Mouse (Mus musculus) intestine, embryonic 14.5 days (tissue): ENCODE results near the gene Bgn. TPM values are rescaled to one million over a fixed set of nuclear protein-coding genes. Genes with fewer than 3 reads are reported as not detected.
"Not testable (repeated sequence)": the region's sequence is repeated elsewhere in the genome, so short reads cannot be mapped to it uniquely, and the experiment has no call there.

Experiments
- ATAC-seq: fragments of 200-750 bp; cut with Nextera tagmentation; replicated peaks from 2 replicates; pipeline ENCODE4 v1.8.0; 2017; ENCODE audit warnings: low read depth, moderate number of reproducible peaks, moderate TSS enrichment, moderate library complexity; ENCODE audit not compliant: low FRiP score, low TSS enrichment
- DNase-seq: peaks from one replicate; pipeline ENCODE4 v3.0.0-alpha.2; 2018; ENCODE audit warnings: low spot score
- H3K27ac ChIP-seq: fragments of 300-500 bp; sonication (generic); 2 replicates; pipeline ENCODE4 v1.5.1; 2014; ENCODE audit warnings: low read depth, mild to moderate bottlenecking, control low read depth
- H3K27me3 ChIP-seq: fragments of 300-500 bp; sonication (generic); replicated peaks from 2 replicates; pipeline ENCODE4 v1.6.1; 2014; ENCODE audit warnings: low read length, control low read depth; ENCODE audit not compliant: control insufficient read depth, insufficient read depth
- H3K36me3 ChIP-seq: fragments of 300-500 bp; sonication (generic); 2 replicates; pipeline ENCODE4 v1.6.1; 2014; ENCODE audit warnings: low read length, control low read depth; ENCODE audit not compliant: control insufficient read depth, insufficient read depth
- H3K4me1 ChIP-seq: fragments of 300-500 bp; sonication (generic); replicated peaks from 2 replicates; pipeline ENCODE4 v1.6.1; 2014; ENCODE audit warnings: low read length, control low read depth, mixed read lengths; ENCODE audit not compliant: control insufficient read depth, insufficient read depth
- H3K4me2 ChIP-seq: fragments of 300-500 bp; sonication (generic); 2 replicates; pipeline ENCODE4 v1.6.1; 2014; ENCODE audit warnings: low read length
- H3K4me3 ChIP-seq: fragments of 300-500 bp; sonication (generic); 2 replicates; pipeline ENCODE4 v1.5.1; 2014; ENCODE audit warnings: low read depth, low read length, control low read depth, mixed read lengths
- H3K9ac ChIP-seq: fragments of 300-500 bp; sonication (generic); 2 replicates; pipeline ENCODE4 v1.6.1; 2014; ENCODE audit warnings: mild to moderate bottlenecking, low read length
- H3K9me3 ChIP-seq: fragments of 300-500 bp; sonication (generic); 2 replicates; pipeline ENCODE4 v1.6.1; 2016; ENCODE audit warnings: low read length, control low read depth; ENCODE audit not compliant: control insufficient read depth
- WGBS: fragments of 180-500 bp; shearing (Covaris S2); extraction: QIAGEN DNeasy Blood & Tissue Kit; methylation state at CpG from one replicate; pipeline ENCODE4 v1.1.7; 2014; 5-methylcytosine and 5-hydroxymethylcytosine counted together
- polyA plus RNA-seq: library from polyadenylated mRNA; unstranded; fragments of >200 nt; fragmentation: Nextera tagmentation; extraction: Ambion mirVana; gene quantifications from 2 replicates; pipeline ENCODE4 v1.2.1, GENCODE M21; 2014

The Bgn gene
- polyA plus RNA-seq, 1 experiment from 2014 or later, result 58.1 TPM

DNA sequence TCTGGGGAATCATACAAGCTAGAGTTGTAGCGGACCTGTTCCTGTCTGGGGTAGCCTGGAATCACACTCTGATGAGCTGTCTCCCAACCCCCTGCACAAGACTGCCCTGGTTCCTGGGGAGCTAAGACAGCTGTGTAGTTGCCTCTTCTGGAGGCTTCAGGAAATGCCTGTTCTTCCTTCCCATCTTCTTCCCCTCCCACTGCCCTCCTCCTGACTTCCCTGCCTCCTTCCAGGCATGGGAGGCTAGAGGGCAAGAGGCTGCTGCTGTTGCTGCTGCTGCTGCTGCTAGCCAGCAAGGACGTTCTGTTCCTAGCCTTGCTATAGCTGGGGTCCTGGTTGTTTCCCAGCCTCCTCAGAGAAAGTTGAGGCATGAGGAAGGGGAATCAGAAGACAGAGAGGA is 3.1 kb upstream of the Bgn start:
- Histone ChIP-seq H3K4me1 (peaks cover 5% of the 10 kb centered on the region; the same call in 1 of the 2 replicates), H3K4me3 (no peak overlapping the region), H3K9me3 (no peaks in the 10 kb centered on the region), H3K9ac (no peak overlapping the region), H3K27ac (peak overlapping the region; percentile 77), H3K36me3 (no peaks in the 10 kb centered on the region), H3K27me3 (0 out of 2 replicates have a peak, but pooled peaks cover 5% of the 10 kb centered on the region), H3K4me2 (no peak overlapping the region)
- 42% methylated on average over 2 of the region's 2 CpGs for WGBS
- ATAC-seq (no peak), DNase-seq (no peak)

DNA sequence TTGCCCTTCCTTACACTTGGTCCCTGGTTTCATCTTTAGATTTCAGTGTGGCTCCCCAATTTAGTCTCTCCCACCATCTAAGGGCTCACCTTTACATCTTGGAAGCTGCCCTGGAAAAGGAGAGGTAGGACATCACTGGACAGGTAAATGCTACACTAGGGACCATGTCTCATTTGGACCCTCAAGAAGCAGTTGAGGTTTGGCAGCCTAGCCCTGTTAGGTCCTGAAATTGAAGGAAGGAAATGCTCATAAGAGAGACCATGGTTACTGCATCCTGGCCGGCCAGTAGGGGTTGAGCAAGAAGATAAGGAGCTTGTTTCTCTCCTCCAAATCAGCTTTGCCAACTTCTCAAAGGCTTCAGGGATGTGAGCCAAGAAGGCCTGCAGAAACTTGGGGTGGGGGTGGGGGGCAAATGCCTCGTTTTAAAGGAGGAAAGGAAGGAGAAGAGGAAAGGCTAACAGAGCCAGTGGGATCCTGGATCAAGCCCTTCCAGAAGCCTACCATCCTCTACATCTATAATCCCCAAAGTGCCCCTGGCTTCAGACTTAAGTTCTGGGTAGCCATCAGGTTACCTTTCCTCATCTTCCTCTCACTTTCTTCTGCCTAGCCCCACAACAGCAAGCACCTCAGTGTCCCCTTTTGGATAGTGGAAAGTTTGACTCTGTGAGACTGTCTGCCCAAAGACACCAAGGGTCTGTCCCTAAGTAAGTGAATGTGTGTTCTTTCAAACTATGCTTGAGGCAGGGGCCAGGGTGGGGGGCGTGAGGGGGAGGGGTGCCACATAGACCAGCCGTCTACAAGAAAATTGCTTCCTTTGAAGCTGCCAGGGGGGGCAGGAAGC is 539 bp upstream of the Bgn start:
- no peak for DNase-seq
- no peak overlapping the region for H3K4me3 ChIP-seq
- H3K4me1 ChIP-seq, result peaks cover 5% of the 10 kb centered on the region; the same call in 1 of the 2 replicates
- WGBS, result 24% methylated on average over 3 of the region's 4 CpGs
- H3K9me3 ChIP-seq, result no peaks in the 10 kb centered on the region
- no peak overlapping the region for H3K27ac ChIP-seq
- no peak overlapping the region for H3K9ac ChIP-seq
- H3K27me3 ChIP-seq, result 0 out of 2 replicates have a peak, but pooled peaks cover 5% of the 10 kb centered on the region
- peak overlapping the region; percentile 49 for H3K4me2 ChIP-seq
- ATAC-seq, result no peak
- no peaks in the 10 kb centered on the region for H3K36me3 ChIP-seq

GRCm38 (mm10) chrX:73484076-73484475 is 674 bp downstream of the Bgn start:
- 0 out of 2 replicates have a peak, but pooled peaks cover 5% of the 10 kb centered on the region for H3K27me3 ChIP-seq
- no peak for ATAC-seq
- H3K9ac ChIP-seq, result peak overlapping the region; percentile 38; the same call in 1 of the 2 replicates
- DNase-seq, result no peak
- 50% methylated on average over 1 of the region's 1 CpGs for WGBS
- no peaks in the 10 kb centered on the region for H3K36me3 ChIP-seq
- peaks cover 5% of the 10 kb centered on the region; the same call in 1 of the 2 replicates for H3K4me1 ChIP-seq
- peak overlapping the region; percentile 31 for H3K4me3 ChIP-seq
- H3K4me2 ChIP-seq, result peak overlapping the region; percentile 49
- no peaks in the 10 kb centered on the region for H3K9me3 ChIP-seq
- 0 out of 2 replicates have a peak overlapping the region, but pooled peaks have one; percentile 43 for H3K27ac ChIP-seq

DNA sequence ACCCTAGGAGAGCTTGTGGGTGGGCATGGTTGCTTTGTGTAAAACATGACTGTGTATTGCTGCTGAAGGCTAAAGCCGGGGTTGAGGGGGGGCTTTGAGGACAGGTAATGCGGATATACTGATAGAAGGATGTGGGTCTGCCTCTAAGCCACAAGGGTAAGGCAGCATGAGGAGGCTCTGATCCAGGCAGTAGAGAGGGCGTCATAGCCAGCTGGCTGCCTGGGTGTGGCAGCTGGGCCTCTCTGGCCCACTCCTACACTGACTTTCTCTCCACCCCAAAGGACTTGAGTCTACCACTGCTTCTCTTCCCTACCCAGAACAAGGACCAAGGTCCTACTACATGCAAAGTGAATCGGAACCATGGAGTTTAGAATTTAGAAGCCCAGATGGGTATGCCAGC is 1.5 kb downstream of the Bgn start:
- Histone ChIP-seq H3K4me3 (no peak overlapping the region), H3K27ac (no peak overlapping the region), H3K4me1 (peaks cover 5% of the 10 kb centered on the region; the same call in 1 of the 2 replicates), H3K4me2 (peak overlapping the region; percentile 49), H3K9ac (no peak overlapping the region), H3K36me3 (no peaks in the 10 kb centered on the region), H3K27me3 (0 out of 2 replicates have a peak, but pooled peaks cover 5% of the 10 kb centered on the region), H3K9me3 (no peaks in the 10 kb centered on the region)
- 94% methylated on average over 4 of the region's 4 CpGs for WGBS
- DNase-seq, result no peak
- ATAC-seq, result no peak

GRCm38 (mm10) chrX:73486920-73487319 is 3.5 kb downstream of the Bgn start:
- ATAC-seq (no peak), DNase-seq (no peak)
- Histone ChIP-seq H3K36me3 (no peaks in the 10 kb centered on the region), H3K4me2 (no peak overlapping the region), H3K4me3 (no peak overlapping the region), H3K4me1 (no peaks in the 10 kb centered on the region), H3K27ac (no peak overlapping the region), H3K9me3 (no peaks in the 10 kb centered on the region), H3K9ac (no peak overlapping the region), H3K27me3 (no peaks in the 10 kb centered on the region)
- whole genome bisulfite sequencing, result 74% methylated on average over 5 of the region's 5 CpGs

DNA sequence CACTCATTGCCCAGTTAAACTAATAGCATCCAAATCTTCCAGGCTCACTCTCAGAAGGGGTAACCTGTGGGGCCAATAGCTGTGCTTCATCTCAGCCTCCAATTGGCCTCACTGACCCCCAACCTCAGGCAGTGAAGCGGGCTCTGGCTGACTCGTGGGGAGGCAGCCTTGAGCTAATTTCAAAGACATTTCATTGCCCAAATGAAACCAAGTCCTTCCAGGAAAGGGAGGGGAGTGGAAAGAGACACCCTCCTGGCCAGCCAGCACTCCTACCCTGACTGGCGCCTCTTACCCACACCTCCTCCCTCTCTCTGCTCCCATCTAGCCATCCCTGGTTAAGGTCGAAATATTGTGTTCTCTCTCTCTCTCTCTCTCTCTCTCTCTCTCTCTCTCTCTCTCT is 6.8 kb downstream of the Bgn start:
- no peaks in the 10 kb centered on the region for H3K36me3 ChIP-seq

GRCm38 (mm10) chrX:73490804-73491203 is 7.4 kb downstream of the Bgn start:
- Histone ChIP-seq H3K4me3 (no peak overlapping the region), H3K36me3 (no peaks in the 10 kb centered on the region)
- WGBS, result 72% methylated on average over 3 of the region's 3 CpGs

More for the DNA sequence above, 6.8 kb downstream of the Bgn start:
- DNase-seq (no peak), ATAC-seq (no peak)
- WGBS, result 60% methylated on average over 4 of the region's 4 CpGs
- no peaks in the 10 kb centered on the region for H3K4me1 ChIP-seq
- no peak overlapping the region for H3K4me3 ChIP-seq
- H3K9me3 ChIP-seq, result no peaks in the 10 kb centered on the region
- no peak overlapping the region for H3K27ac ChIP-seq
- H3K9ac ChIP-seq, result no peak overlapping the region
- H3K4me2 ChIP-seq, result no peak overlapping the region
- no peaks in the 10 kb centered on the region for H3K27me3 ChIP-seq

DNA sequence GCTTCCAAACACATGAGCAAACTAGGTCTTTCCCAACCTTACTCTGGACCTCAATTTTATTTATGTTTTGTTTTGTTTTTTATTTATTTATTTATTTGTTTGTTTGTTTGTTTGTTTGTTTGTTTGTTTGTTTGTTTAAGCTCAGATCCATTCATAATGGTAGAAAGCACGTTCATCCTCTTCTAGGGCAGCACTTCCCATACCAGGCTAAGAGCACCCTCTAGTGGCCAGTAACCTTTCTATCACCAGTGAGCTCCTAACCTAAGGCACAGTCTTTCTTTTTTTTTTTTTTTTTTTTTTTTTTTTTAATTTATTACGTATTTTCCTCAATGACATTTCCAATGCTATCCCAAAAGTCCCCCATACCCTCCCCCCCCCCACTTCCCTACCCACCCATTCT is 10.2 kb downstream of the Bgn start:
- not testable (repeated sequence) for H3K4me1 ChIP-seq, H3K9me3 ChIP-seq, H3K4me2 ChIP-seq, H3K9ac ChIP-seq, H3K27ac ChIP-seq, DNase-seq, H3K27me3 ChIP-seq, H3K4me3 ChIP-seq, ATAC-seq, H3K36me3 ChIP-seq
- 0% methylated on average over 1 of the region's 2 CpGs for WGBS

More at GRCm38 (mm10) chrX:73490804-73491203, 7.4 kb downstream of the Bgn start:
- H3K27me3 ChIP-seq, result no peaks in the 10 kb centered on the region
- H3K9me3 ChIP-seq, result no peaks in the 10 kb centered on the region
- ATAC-seq, result no peak
- no peak overlapping the region for H3K4me2 ChIP-seq
- no peak overlapping the region for H3K27ac ChIP-seq
- no peaks in the 10 kb centered on the region for H3K4me1 ChIP-seq
- no peak for DNase-seq
- H3K9ac ChIP-seq, result no peak overlapping the region
